ENCODE assay signal across 8 mouse cellular contexts in the genomic region with DNA sequence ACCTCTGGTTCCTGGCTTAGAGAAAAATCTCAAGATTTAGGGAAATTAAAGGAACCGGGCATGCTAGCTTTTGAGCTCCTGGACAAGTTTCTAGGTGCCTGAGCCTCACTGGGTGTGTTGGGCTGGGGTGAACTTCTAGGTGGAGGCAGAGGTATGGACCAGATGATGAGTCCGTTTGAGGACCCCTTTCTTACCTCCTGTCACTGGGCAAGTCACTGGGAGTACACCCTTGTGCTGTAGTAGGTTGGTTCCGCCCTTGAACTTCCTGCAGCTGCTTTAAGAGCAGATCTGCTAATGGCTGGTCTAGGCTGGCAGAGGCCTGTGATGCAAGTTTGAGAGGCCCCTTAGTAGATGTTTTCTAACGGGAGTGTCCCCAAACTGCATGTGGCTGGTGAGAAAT. TPM values are rescaled to one million over a fixed set of nuclear protein-coding genes. Genes with fewer than 3 reads are reported as not detected.
DNase-seq lines count a peak whose midpoint lies in the region; ATAC-seq and TF ChIP-seq lines count a peak whose summit lies in the region.

No protein-coding gene starts in this region.

- 45% methylated on average over 4 of the region's 4 CpGs for WGBS in lung, embryonic 14.5 days
- 28% methylated on average over 4 of the region's 4 CpGs for WGBS in olfactory bulb, adult 2 months

- no peak overlapping the region for H3K27ac ChIP-seq in lung, embryonic 14.5 days (ENCODE audit: low read depth)
- peak overlapping the region; percentile 81 for H3K27ac ChIP-seq in olfactory bulb, adult 2 months (ENCODE audit: insufficient read depth, low read depth, low read length)

- peak overlapping the region; percentile 96 for H3K4me2 ChIP-seq in lung, embryonic 14.5 days

- no peak for TF ChIP-seq CTCF in lung, embryonic 14.5 days (IDR thresholded peaks at IDR 0.05; ENCODE audit: low read depth)
- TF ChIP-seq CTCF in olfactory bulb, adult 2 months (IDR thresholded peaks at IDR 0.05; ENCODE audit: insufficient read depth, low read depth, low read length) = no peak

- H3K9ac ChIP-seq in lung, embryonic 14.5 days = peak overlapping the region; percentile 62

- peaks cover 16% of the 10 kb centered on the region for H3K27me3 ChIP-seq in lung, embryonic 14.5 days (ENCODE audit: insufficient read depth, low read length)

- H3K9me3 ChIP-seq in lung, embryonic 14.5 days (ENCODE audit: low read depth, low read length) = no peaks in the 10 kb centered on the region

- ATAC-seq in granulocyte monocyte progenitor cell, adult 5-6 weeks (replicated peaks; ENCODE audit: poor library complexity, severe bottlenecking) = peak; percentile 66
- ATAC-seq in lung, embryonic 14.5 days (ENCODE audit: insufficient read depth) = no peak

- DNase-seq in urinary bladder, postnatal 14 days (ENCODE audit: low spot score) = peak; percentile 41
- DNase-seq in urinary bladder, postnatal 36 days (ENCODE audit: low spot score in 2 of 2) = no peak
- DNase-seq in kidney, adult 18-20 months = peak; percentile 65
- no peak for DNase-seq in lung, embryonic 14.5 days
- DNase-seq in urinary bladder, postnatal 25 days (ENCODE audit: low spot score) = no peak
- no peak for DNase-seq in cerebellum, postnatal 10 days

- peak overlapping the region; percentile 52 for H3K4me3 ChIP-seq in lung, embryonic 14.5 days (ENCODE audit: low read depth, low read length)
- peak overlapping the region; percentile 65 for H3K4me3 ChIP-seq in olfactory bulb, adult 2 months (ENCODE audit: insufficient read depth, low read depth, low read length)

- 0 out of 2 replicates have a peak, but pooled peaks cover 10% of the 10 kb centered on the region for H3K4me1 ChIP-seq in lung, embryonic 14.5 days (ENCODE audit: insufficient read depth)
- peaks cover 29% of the 10 kb centered on the region for H3K4me1 ChIP-seq in olfactory bulb, adult 2 months (ENCODE audit: control insufficient read depth, insufficient read depth, low read length)

- H3K36me3 ChIP-seq in lung, embryonic 14.5 days (ENCODE audit: insufficient read depth) = no peaks in the 10 kb centered on the region

- no peak for TF ChIP-seq POLR2A in olfactory bulb, adult 2 months (IDR thresholded peaks at IDR 0.05; ENCODE audit: insufficient read depth, low read depth, low read length)

RNA-seq across cellular contexts. Expression of gene Ampd3, which starts 1.1 kb away (rescaled TPM):
- total RNA-seq in granulocyte monocyte progenitor cell, adult 5-6 weeks (2014; fragmentation: Nextera tagmentation) = 3.5 and 6.2 TPM in 2 replicates
- total RNA-seq in granulocyte monocyte progenitor cell, adult 5-6 weeks (2017) = 1.4 and 2.1 TPM in 2 replicates
- polyA plus RNA-seq in lung, embryonic 14.5 days (2014; fragmentation: Nextera tagmentation; extraction: Ambion mirVana) = 1.4 and 2.6 TPM in 2 replicates
- polyA plus RNA-seq in olfactory bulb, adult 2 months (2012; ENCODE audit: insufficient read depth, insufficient read length, low replicate concordance, missing spikeins) = not detected in 2 replicates

Comparison
In these comparisons a context has a peak if more than half of its experiments do, and no peak if none do; other contexts are left out.
1. DNase-seq: peak in urinary bladder, postnatal 14 days (single experiment) and kidney, adult 18-20 months (single experiment); none in urinary bladder, postnatal 36 days (0 of 2), lung, embryonic 14.5 days (single experiment), urinary bladder, postnatal 25 days (single experiment) and cerebellum, postnatal 10 days (0 of 2).